Mouse (Mus musculus): Measurements from ENCODE around the gene Gm9046.
A peak's percentile ranks its signal among the peaks of the same experiment; 100 is the strongest.
"Not testable (repeated sequence)": the region's sequence is repeated elsewhere in the genome, so short reads cannot be mapped to it uniquely, and the experiment has no call there.

Gene Gm9046

DNA sequence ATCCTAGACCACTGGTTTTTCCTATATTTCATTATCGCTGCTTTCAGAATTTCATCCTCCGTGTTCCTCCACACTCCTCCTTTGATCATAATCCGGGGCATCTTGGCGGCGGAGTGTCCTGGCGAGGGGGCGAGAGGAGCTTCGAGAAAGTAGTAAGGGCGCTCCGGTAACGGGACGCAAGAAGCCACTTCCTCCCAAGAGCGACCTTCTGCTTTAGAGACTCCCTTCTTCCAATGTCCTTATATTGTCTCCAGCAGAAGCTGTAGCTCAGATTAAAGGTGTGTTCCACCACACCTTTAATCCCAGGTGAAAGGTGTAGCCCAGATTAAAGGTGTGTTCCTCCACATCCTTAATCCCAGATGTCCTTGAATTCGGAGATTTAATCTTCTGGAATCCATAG is at the start of gene Gm9046:
Gene Gm9046 (minus strand): TSS at position 101 of the 400 bp plus-strand sequence.
- DNase-seq (ENCODE audit: inconsistent ontology term): not testable (repeated sequence)

DNA sequence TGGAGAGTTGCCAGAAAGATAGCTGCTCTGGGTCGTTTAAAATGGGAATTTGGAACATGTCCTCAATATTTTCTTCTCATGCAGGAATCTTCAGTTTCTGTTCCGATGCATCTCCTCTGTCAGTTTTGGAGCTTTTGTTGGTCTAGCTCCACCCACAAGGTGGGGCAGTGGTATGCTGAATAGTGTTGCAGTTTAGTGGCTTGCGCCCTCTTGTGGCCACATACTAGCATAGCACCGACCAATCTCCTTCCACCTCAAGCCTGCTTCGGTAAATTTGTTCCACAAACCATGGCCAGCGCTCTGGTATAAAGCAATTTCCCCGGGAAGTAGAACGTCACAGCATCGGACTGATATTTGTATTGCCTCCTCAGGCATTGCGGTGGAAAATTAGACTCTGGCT is 27.4 kb upstream of the Gm9046 start:
- peak; percentile 77 for DNase-seq (ENCODE audit: inconsistent ontology term)

DNA sequence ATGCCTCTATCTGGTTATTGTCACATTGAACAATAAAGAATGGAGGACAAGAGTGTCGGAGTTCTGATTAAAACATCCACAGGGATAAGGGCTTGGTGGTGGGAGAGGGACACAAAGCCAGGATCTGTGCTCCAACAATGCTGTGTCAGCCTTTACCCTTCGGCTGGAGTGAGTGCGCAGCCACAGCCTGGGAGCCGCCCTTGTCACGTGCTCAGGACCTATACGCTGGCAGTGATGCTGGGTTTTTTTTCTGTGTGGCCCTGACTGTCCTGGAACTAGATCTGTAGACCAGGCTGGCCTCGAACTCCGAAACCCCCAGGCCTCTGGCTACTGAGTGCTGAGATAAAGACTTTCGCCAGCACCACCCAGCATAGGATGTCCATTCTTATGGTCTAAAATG is 26.5 kb upstream of the Gm9046 start:
- no peak for DNase-seq (ENCODE audit: inconsistent ontology term)

DNA sequence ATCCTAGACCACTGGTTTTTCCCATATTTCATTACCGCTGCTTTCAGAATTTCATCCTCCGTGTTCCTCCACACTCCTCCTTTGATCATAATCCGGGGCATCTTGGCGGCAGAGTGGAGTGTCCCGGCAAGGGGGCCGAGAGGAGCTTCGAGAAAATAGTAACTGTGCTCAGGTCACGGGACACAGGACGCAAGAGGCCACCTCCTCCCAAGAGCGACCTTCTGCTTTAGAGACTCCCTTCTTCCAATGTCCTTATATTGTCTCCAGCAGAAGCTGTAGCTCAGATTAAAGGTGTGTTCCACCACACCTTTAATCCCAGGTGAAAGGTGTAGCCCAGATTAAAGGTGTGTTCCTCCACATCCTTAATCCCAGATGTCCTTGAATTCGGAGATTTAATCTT is 10.9 kb upstream of the Gm9046 start, which contains the start of gene Gm9049:
Gene Gm9049 (minus strand): TSS at position 101 of the 400 bp plus-strand sequence.
- DNase-seq (ENCODE audit: inconsistent ontology term): not testable (repeated sequence)

DNA sequence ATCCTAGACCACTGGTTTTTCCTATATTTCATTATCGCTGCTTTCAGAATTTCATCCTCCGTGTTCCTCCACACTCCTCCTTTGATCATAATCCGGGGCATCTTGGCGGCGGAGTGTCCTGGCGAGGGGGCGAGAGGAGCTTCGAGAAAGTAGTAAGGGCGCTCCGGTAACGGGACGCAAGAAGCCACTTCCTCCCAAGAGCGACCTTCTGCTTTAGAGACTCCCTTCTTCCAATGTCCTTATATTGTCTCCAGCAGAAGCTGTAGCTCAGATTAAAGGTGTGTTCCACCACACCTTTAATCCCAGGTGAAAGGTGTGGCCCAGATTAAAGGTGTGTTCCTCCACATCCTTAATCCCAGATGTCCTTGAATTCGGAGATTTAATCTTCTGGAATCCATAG is 5.5 kb upstream of the Gm9046 start, which contains the start of gene Gm9048:
Gene Gm9048 (minus strand): TSS at position 101 of the 400 bp plus-strand sequence.
- DNase-seq (ENCODE audit: inconsistent ontology term): not testable (repeated sequence)

DNA sequence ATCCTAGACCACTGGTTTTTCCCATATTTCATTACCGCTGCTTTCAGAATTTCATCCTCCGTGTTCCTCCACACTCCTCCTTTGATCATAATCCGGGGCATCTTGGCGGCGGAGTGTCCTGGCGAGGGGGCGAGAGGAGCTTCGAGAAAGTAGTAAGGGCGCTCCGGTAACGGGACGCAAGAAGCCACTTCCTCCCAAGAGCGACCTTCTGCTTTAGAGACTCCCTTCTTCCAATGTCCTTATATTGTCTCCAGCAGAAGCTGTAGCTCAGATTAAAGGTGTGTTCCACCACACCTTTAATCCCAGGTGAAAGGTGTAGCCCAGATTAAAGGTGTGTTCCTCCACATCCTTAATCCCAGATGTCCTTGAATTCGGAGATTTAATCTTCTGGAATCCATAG is 5.3 kb downstream of the Gm9046 start, which contains the start of gene Gm9045:
Gene Gm9045 (minus strand): TSS at position 101 of the 400 bp plus-strand sequence.
- not testable (repeated sequence) for DNase-seq (ENCODE audit: inconsistent ontology term)

DNA sequence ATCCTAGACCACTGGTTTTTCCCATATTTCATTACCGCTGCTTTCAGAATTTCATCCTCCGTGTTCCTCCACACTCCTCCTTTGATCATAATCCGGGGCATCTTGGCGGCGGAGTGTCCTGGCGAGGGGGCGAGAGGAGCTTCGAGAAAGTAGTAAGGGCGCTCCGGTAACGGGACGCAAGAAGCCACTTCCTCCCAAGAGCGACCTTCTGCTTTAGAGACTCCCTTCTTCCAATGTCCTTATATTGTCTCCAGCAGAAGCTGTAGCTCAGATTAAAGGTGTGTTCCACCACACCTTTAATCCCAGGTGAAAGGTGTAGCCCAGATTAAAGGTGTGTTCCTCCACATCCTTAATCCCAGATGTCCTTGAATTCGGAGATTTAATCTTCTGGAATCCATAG is 10.7 kb downstream of the Gm9046 start, which contains the start of gene Gm9044:
Gene Gm9044 (minus strand): TSS at position 101 of the 400 bp plus-strand sequence.
- DNase-seq (ENCODE audit: inconsistent ontology term): not testable (repeated sequence)

DNA sequence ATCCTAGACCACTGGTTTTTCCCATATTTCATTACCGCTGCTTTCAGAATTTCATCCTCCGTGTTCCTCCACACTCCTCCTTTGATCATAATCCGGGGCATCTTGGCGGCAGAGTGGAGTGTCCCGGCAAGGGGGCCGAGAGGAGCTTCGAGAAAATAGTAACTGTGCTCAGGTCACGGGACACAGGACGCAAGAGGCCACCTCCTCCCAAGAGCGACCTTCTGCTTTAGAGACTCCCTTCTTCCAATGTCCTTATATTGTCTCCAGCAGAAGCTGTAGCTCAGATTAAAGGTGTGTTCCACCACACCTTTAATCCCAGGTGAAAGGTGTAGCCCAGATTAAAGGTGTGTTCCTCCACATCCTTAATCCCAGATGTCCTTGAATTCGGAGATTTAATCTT is 16.2 kb downstream of the Gm9046 start, which contains the start of gene Gm9040:
Gene Gm9040 (minus strand): TSS at position 101 of the 400 bp plus-strand sequence.
- DNase-seq (ENCODE audit: inconsistent ontology term): not testable (repeated sequence)

DNA sequence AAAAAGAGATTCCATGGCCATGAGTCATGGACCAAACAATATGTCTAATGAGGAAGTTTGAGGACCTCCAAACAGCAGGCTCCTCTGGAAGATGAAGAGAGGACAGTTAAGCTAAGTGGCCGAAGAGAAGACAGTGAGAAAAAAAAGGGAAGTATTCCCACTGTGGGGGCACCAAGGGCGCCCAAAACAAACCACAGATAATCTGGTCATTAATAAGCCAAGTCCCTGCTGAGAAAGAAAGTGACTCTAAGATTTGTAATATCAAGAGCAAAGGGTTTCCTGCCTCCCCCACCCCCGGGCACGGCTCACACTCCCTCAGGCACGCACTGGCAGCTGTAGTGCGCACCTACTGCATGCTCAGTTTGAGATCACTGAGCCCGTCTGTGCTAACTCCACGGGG is 24.0 kb downstream of the Gm9046 start:
- no peak for DNase-seq (ENCODE audit: inconsistent ontology term)

DNA sequence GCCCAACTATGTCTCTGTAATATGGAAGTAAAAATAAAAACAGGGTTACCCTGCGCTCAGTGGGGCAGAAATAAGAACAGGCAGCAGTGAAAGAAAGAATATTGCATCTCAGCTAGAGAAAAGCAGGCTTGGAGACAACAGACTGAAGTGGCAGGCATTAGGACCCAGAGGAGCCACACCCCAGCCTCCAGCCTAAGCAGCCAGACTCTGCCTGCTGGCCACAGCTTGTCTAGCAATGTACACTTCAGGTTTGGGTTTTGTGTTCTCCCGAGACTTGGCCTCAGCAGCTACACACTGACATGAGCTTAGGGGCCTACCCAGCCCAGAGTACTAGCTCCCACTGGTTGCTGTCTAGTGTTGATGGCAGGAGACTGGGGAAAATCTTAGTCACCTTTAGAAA is 40.9 kb downstream of the Gm9046 start:
- DNase-seq (ENCODE audit: inconsistent ontology term): not testable (repeated sequence)

DNA sequence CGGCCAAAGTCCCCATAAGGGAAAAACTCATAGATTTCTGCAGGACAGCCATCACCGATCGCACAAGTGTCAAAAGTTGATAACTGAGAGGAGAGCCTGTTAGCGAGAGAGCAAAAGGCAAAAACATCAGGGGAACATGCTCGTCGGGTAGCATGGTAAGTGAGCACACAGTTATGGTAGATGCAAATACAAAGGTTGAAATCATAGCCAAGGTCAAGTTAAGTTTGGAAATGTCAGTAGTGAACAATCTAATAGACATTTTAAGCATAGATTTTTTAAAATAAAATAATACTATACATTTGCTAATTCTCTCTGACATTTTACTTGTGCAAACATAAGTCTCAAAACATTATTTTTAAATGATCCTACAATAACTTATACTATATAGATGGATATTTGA is 48.1 kb downstream of the Gm9046 start, which contains the start of gene Iltifb:
Gene Iltifb (minus strand): TSS at position 101 of the 400 bp plus-strand sequence.
- no peak for DNase-seq (ENCODE audit: inconsistent ontology term)
